Mouse (Mus musculus) liver, embryonic 14.5 days (tissue): ENCODE measurements around the gene Fermt2.

Experiments used
- CTCF ChIP-seq: IDR thresholded peaks from 2 replicates; pipeline ENCODE4 v1.5.1; 2016; ENCODE audit warnings: antibody characterized with exemption, low read depth, control low read depth
- EP300 ChIP-seq: IDR thresholded peaks from 2 replicates; pipeline ENCODE4 v1.6.1; 2016; ENCODE audit warnings: antibody characterized with exemption, low read depth

DNA sequence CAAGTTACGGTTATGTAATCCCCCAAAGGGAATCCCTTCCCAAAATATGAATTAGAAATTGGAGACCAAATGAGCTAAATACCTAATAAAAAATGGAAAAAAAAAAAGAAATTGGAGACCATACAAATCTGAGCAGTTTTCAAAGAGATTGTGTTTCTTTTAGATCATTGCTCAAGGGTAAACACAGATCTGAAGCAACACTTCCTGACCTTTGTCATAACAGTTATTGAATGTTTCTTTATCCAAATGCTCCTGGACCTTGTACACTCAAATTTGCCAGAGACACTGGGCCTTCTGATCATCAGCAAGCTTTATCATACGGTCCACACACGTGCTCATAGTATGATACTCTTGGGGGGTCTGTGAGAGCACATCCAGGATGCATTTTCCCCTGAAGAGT is 111.4 kb downstream of the Fermt2 start:
- TF ChIP-seq CTCF (no peak), EP300 (no peak)
